Mouse (Mus musculus): ENCODE data around the gene Fut7.

GRCm38 (mm10) chr2:25391266-25391665 lies 31.8 kb upstream of the Fut7 start:
- no peak for TF ChIP-seq CTCF (IDR thresholded peaks at IDR 0.05; ENCODE audit: borderline replicate concordance, insufficient read depth, low read depth, low read length)
- no peak for TF ChIP-seq POLR2A (IDR thresholded peaks at IDR 0.05; ENCODE audit: borderline replicate concordance, insufficient read depth, low read length)

Measured in cerebellum, adult 2 months (tissue).